Mouse (Mus musculus) hindbrain, postnatal 0 days (tissue): ENCODE measurements around the gene Asna1. TPM values are rescaled to one million over a fixed set of nuclear protein-coding genes. Genes with fewer than 3 reads are reported as not detected.
A peak's percentile ranks its signal among the peaks of the same experiment; 100 is the strongest.

Experiments used
- ATAC-seq: fragments of 200-750 bp; cut with Nextera tagmentation; 2 replicates; pipeline ENCODE4 v1.8.0; 2017; ENCODE audit warnings: mild to moderate bottlenecking, moderate TSS enrichment, moderate library complexity
- DNase-seq: peaks from one replicate; pipeline ENCODE4 v3.0.0-alpha.2; 2015; ENCODE audit warnings: low spot score
- H3K27ac ChIP-seq: fragments of 300-500 bp; sonication (generic); 2 replicates; pipeline ENCODE4 v1.5.1; 2014; ENCODE audit warnings: mild to moderate bottlenecking
- H3K27me3 ChIP-seq: fragments of 300-500 bp; sonication (generic); 2 replicates; pipeline ENCODE4 v1.6.1; 2014; ENCODE audit warnings: low read length, mixed read lengths; ENCODE audit not compliant: insufficient read depth
- H3K36me3 ChIP-seq: fragments of 300-500 bp; sonication (generic); 2 replicates; pipeline ENCODE4 v1.6.1; 2014; ENCODE audit warnings: low read length, mixed read lengths; ENCODE audit not compliant: insufficient read depth
- H3K4me1 ChIP-seq: fragments of 300-500 bp; sonication (generic); 2 replicates; pipeline ENCODE4 v1.6.1; 2014; ENCODE audit warnings: antibody characterized with exemption, low read length, mixed read lengths; ENCODE audit not compliant: insufficient read depth
- H3K4me2 ChIP-seq: fragments of 300-500 bp; sonication (generic); 2 replicates; pipeline ENCODE4 v1.6.1; 2014; ENCODE audit warnings: low read depth, mild to moderate bottlenecking, low read length, moderate library complexity, mixed read lengths
- H3K4me3 ChIP-seq: fragments of 300-500 bp; sonication (generic); 2 replicates; pipeline ENCODE4 v1.5.1; 2014; ENCODE audit warnings: low read length
- H3K9ac ChIP-seq: fragments of 300-500 bp; sonication (generic); replicated peaks from 2 replicates; pipeline ENCODE4 v1.6.1; 2014; ENCODE audit warnings: mild to moderate bottlenecking, low read length, moderate library complexity, mixed read lengths
- H3K9me3 ChIP-seq: fragments of 300-500 bp; sonication (generic); 2 replicates; pipeline ENCODE4 v1.6.1; 2016; ENCODE audit warnings: low read length, mixed read lengths
- CTCF ChIP-seq: IDR thresholded peaks from 2 replicates; pipeline ENCODE4 v1.5.1; 2016; ENCODE audit warnings: antibody characterized with exemption, control low read depth, low read depth
- WGBS: fragments of 180-500 bp; shearing (Covaris S2); extraction: QIAGEN DNeasy Blood & Tissue Kit; methylation state at CpG from one replicate; pipeline ENCODE4 v1.1.7; 2014; 5-methylcytosine and 5-hydroxymethylcytosine counted together
- polyA plus RNA-seq: library from polyadenylated mRNA; unstranded; fragments of >200 nt; fragmentation: Nextera tagmentation; extraction: Ambion mirVana; gene quantifications from 2 replicates; pipeline ENCODE4 v1.2.1, GENCODE M21; 2015
- total RNA-seq: library from RNA; depleted of rRNA; stranded (reverse); fragments of >200 nt; gene quantifications from 2 replicates; pipeline ENCODE4 v1.2.3, GENCODE M21; 2014

Gene Asna1
- total and polyA plus RNA-seq, 2 experiments from 2014 or later = 150 to 165 TPM

DNA sequence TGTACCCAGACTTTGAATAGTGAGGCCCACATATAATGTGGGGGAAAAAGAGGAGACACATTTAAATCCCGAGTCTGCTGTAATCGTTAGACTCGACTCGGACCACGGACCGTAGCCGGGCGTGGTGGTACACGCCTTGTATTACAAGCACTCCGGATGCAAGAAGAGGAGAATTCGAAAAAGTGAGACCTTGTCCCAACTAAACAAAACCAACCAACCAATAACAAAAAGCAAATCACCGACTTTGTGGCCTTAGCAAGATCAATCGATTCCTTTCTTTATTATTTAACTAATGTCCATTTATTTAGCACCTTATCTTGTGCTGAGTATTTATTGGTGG lies 2.4 kb upstream of the Asna1 start:
- Histone ChIP-seq H3K27ac (peak overlapping the region; percentile 95), H3K4me1 (peaks cover 32% of the 10 kb centered on the region), H3K36me3 (peaks cover 24% of the 10 kb centered on the region), H3K9ac (peak overlapping the region; percentile 99), H3K4me2 (peak overlapping the region; percentile 91), H3K9me3 (no peaks in the 10 kb centered on the region), H3K27me3 (no peaks in the 10 kb centered on the region), H3K4me3 (peak overlapping the region; percentile 95)
- DNase-seq (no peak), ATAC-seq (no peak)
- 1% methylated on average over 13 of the region's 13 CpGs for WGBS
- TF ChIP-seq CTCF = no peak

DNA sequence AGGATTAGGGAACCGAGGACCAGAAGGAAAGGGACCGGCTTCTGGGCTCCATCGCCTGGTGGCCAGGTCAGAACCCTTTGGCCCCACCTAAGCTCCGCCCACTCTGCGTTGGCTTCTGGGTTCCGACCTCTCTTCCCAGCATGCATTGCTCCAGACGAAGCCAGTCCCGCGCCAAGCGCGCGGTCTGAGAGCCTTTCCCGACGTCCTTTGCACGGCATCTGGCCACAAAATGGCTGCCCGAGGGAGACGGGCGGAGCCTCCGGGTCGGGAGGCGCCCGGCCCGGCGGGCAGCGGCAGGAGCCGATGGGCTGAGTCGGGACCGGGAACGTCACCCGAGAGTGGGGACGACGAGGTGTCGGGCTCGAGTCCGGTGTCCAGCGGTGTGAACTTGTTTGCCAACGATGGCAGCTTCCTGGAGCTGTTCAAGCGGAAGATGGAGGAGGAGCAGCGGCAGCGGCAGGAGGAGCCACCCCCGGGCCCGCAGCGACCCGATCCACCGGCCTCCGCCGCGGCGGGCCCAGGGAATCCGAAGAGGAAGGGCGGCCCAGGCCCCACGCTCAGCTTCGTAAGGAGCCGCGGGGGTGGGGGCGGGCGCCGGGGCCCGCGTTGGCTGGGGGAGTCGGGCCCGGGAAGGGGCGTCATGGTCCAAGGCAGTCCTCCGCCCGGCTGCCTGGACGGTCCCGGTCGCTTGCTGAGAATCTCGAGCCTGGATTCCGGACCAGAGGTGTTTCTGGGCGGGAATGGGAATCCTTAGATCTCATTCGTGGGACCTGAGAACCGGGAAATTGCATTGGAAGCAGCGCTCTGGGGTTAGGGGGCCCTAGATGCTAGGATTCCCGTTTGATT lies 1.8 kb upstream of the Asna1 start, which contains the start of gene Trir:
Gene Trir (plus strand): TSS at position 154 of the 846 bp plus-strand sequence.
- H3K4me1 ChIP-seq = peaks cover 32% of the 10 kb centered on the region
- peak within 1 kb of the TSS; percentile 99 for H3K9ac ChIP-seq

DNA sequence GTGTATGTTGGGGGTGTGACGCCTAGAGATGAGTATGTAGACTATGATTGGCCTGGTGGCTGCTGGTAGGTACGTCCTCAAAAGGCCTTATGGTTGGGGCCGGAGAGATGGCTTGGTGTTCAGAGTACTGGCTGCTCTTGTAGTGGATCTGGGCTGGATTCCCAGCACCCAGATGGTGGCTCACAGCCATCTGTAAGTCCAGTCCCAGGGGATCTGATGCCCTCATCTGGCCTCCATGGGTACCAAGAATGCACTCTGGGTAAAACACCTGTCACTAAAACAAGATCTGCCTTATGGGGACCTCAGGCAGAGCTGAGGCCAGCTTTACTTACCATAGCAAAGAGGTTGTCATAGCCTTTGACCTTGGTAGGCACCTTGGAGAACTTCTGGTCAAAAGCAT lies 1.2 kb downstream of the Asna1 start:
- peaks cover 28% of the 10 kb centered on the region for H3K4me1 ChIP-seq
- TF ChIP-seq CTCF = no peak
- DNase-seq (no peak), ATAC-seq (no peak)
- no peaks in the 10 kb centered on the region for H3K9me3 ChIP-seq
- H3K36me3 ChIP-seq = peaks cover 11% of the 10 kb centered on the region
- H3K27ac ChIP-seq = no peak overlapping the region
- no peaks in the 10 kb centered on the region for H3K27me3 ChIP-seq
- no peak overlapping the region for H3K9ac ChIP-seq
- 0 out of 2 replicates have a peak overlapping the region, but pooled peaks have one; percentile 91 for H3K4me2 ChIP-seq
- WGBS = 95% methylated on average over 3 of the region's 3 CpGs
- no peak overlapping the region for H3K4me3 ChIP-seq

More for the DNA sequence above, 1.8 kb upstream of the Asna1 start, which contains the start of gene Trir:
- TF ChIP-seq CTCF = no peak
- no peaks in the 10 kb centered on the region for H3K9me3 ChIP-seq
- under 1% methylated on average over 73 of the region's 75 CpGs for WGBS
- no peaks in the 10 kb centered on the region for H3K27me3 ChIP-seq
- H3K4me3 ChIP-seq = peak within 1 kb of the TSS; percentile 95
- ATAC-seq = peak; percentile 85
- peaks cover 19% of the 10 kb centered on the region for H3K36me3 ChIP-seq
- H3K27ac ChIP-seq = peak within 1 kb of the TSS; percentile 95
- peak within 1 kb of the TSS; percentile 91 for H3K4me2 ChIP-seq
- peak; percentile 98 for DNase-seq

DNA sequence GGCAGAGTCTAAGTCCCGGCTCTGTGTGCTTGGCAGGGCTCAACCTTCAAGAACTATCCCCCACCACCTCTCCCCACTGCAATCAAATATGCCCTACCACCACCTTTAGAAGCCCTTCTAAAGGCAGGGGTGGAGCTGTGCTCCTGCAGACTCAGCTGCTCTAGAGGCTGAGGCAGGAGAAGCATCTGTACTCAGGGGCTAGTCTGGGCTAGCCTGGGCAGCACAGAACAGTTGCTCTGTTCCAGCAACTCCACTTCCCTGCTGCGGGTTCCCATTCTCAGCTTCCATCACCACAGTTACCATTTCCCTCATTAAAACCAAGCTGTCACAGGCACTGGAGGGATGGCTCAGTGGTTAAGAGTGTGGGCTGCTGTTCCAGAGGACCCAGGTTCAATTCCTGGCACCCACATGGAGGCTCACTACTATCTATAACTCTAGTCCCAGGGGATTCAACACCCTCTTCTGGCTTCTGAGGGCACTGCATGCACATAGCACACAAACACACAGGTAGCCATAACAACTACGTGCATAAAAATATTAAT lies 3.5 kb downstream of the Asna1 start:
- ATAC-seq = no peak
- no peak overlapping the region for H3K9ac ChIP-seq
- no peaks in the 10 kb centered on the region for H3K9me3 ChIP-seq
- H3K4me2 ChIP-seq = no peak overlapping the region
- TF ChIP-seq CTCF = peak; percentile 39
- H3K27me3 ChIP-seq = no peaks in the 10 kb centered on the region
- H3K36me3 ChIP-seq = peaks cover 25% of the 10 kb centered on the region
- no peak for DNase-seq
- peaks cover 17% of the 10 kb centered on the region for H3K4me1 ChIP-seq
- no peak overlapping the region for H3K4me3 ChIP-seq
- H3K27ac ChIP-seq = no peak overlapping the region
- 98% methylated on average over 3 of the region's 3 CpGs for WGBS

DNA sequence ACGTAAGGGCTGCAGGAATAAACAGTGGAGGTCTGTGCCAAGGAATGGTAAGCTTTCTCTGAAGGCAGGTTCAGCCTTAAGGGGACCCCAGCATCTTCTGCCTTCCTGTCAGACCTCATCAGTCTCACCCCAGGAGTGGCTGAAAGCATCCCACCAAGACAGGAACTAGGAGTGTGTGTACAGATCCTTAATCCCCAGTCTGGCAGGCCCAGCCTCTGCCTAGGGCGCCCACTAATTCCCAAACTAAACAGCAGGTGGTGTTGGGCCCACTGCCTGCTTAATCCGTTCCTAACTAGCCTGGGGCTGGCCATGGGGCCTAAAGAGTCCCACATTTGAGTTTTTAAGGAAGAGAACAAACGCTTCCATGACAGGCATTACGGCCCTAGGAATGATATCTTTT lies 7.9 kb downstream of the Asna1 start:
- Histone ChIP-seq H3K36me3 (peaks cover 25% of the 10 kb centered on the region), H3K4me3 (no peak overlapping the region), H3K4me1 (no peaks in the 10 kb centered on the region), H3K27ac (no peak overlapping the region), H3K4me2 (no peak overlapping the region), H3K9ac (no peak overlapping the region), H3K27me3 (peaks cover 5% of the 10 kb centered on the region; the same call in 1 of the 2 replicates), H3K9me3 (no peaks in the 10 kb centered on the region)
- no peak for DNase-seq
- WGBS = 43% methylated on average over 5 of the region's 5 CpGs
- 0 out of 2 replicates have a peak, but pooled peaks have one; percentile 11 for TF ChIP-seq CTCF
- no peak for ATAC-seq

DNA sequence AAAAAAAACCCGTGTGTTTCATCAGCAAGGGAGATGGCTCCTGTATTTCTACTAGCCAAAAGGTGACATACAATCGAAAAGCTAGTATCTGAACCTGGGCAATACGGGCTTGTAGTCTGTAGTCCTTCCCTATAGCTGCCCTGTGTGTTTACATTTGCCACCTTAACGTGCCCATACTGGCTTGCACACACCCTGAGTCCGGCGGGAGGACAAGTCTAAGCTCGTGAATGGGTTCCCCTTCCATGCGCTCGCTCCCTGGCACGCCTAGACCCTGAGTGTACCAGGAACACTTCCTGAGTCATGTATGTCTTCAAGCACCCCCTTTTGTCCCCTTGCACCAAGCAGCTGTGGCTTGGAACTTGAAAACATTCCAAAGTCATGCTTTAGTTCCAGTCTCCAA lies 8.4 kb downstream of the Asna1 start:
- no peaks in the 10 kb centered on the region for H3K4me1 ChIP-seq
- H3K36me3 ChIP-seq = peaks cover 25% of the 10 kb centered on the region
- H3K27me3 ChIP-seq = peaks cover 7% of the 10 kb centered on the region; the same call in 1 of the 2 replicates
- no peak overlapping the region for H3K4me2 ChIP-seq
- TF ChIP-seq CTCF = no peak
- no peaks in the 10 kb centered on the region for H3K9me3 ChIP-seq
- 65% methylated on average over 10 of the region's 10 CpGs for WGBS
- ATAC-seq (no peak), DNase-seq (no peak)
- no peak overlapping the region for H3K27ac ChIP-seq
- H3K4me3 ChIP-seq = no peak overlapping the region
- H3K9ac ChIP-seq = no peak overlapping the region

DNA sequence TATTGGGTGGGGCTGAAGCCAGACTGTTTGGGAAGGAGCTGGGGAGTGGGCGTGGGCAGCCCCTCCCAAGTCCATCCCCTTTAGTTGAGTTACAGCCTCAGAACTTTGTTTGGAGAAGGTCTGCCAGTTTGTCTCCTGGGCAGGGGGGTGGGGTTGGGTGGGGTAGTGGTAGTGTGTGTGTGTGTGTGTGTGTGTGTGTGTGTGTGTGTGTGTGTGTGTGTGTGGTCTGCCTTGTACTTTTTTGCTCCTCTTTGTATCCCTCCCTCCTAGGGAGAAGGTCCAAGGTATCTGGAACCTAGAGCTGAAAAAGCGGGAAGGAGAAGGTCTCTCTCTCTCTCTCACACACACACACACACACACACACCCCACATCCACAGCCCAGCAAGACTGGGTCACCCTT lies 10.7 kb downstream of the Asna1 start, which contains the start of gene Best2:
Gene Best2 (minus strand): TSS at position 101 of the 400 bp plus-strand sequence.
- Histone ChIP-seq H3K4me2 (peak within 1 kb of the TSS; percentile 56), H3K9me3 (no peaks in the 10 kb centered on the region), H3K4me1 (no peaks in the 10 kb centered on the region), H3K36me3 (peaks cover 20% of the 10 kb centered on the region), H3K9ac (no peak within 1 kb of the TSS), H3K27ac (no peak within 1 kb of the TSS), H3K4me3 (peak within 1 kb of the TSS; percentile 28), H3K27me3 (peaks cover 16% of the 10 kb centered on the region; the same call in 1 of the 2 replicates)
- ATAC-seq (no peak), DNase-seq (no peak)
- 60% methylated on average over 2 of the region's 2 CpGs for WGBS
- no peak for TF ChIP-seq CTCF
